Mouse (Mus musculus) spleen, adult 2 months (tissue): ENCODE results near the gene Kif5c. TPM values are rescaled to one million over a fixed set of nuclear protein-coding genes. Genes with fewer than 3 reads are reported as not detected.

Source experiments
- DNase-seq, 2 experiments: peaks; one replicate each; pipeline versions ENCODE4 v3.0.0 to v3.0.0-alpha.2; 2012 to 2021; ENCODE audit warnings: low spot score in 2 of 2, low read depth in 1 of 2
- H3K27ac ChIP-seq: fragments of 200-500 bp; 2 replicates; pipeline ENCODE4 v1.5.1; 2012; ENCODE audit warnings: low read length, inconsistent platforms; ENCODE audit not compliant: insufficient read depth
- H3K27me3 ChIP-seq: fragments of 200-500 bp; 2 replicates; pipeline ENCODE4 v1.6.1; 2012; ENCODE audit warnings: mild to moderate bottlenecking, moderate library complexity, low read length, inconsistent platforms; ENCODE audit not compliant: control insufficient read depth, insufficient read depth
- H3K36me3 ChIP-seq: fragments of 200-500 bp; 2 replicates; pipeline ENCODE4 v1.6.1; 2012; ENCODE audit warnings: mild to moderate bottlenecking, low read length, inconsistent platforms; ENCODE audit not compliant: control insufficient read depth, insufficient read depth
- H3K4me1 ChIP-seq: fragments of 200-500 bp; 2 replicates; pipeline ENCODE4 v1.6.1; 2011; ENCODE audit warnings: inconsistent platforms; ENCODE audit not compliant: control insufficient read depth, insufficient read depth, insufficient read length
- H3K4me3 ChIP-seq: fragments of 200-500 bp; 2 replicates; pipeline ENCODE4 v1.5.1; 2011; ENCODE audit warnings: mild to moderate bottlenecking, inconsistent platforms; ENCODE audit not compliant: insufficient read depth, insufficient read length; ENCODE audit errors: extremely low read depth
- CTCF ChIP-seq: fragments of 200-500 bp; IDR thresholded peaks from 2 replicates; pipeline ENCODE4 v1.5.1; 2011; ENCODE audit warnings: mild to moderate bottlenecking, inconsistent platforms; ENCODE audit not compliant: insufficient read depth, insufficient read length, insufficient replicate concordance; ENCODE audit errors: extremely low read depth
- POLR2A ChIP-seq: fragments of 200-500 bp; IDR thresholded peaks from 2 replicates; pipeline ENCODE4 v1.6.1; 2011; ENCODE audit warnings: low read depth, low read length, inconsistent platforms
- WGBS: fragments of 180-500 bp; shearing (Covaris S2); methylation state at CpG from one replicate; pipeline ENCODE4 v1.1.7; 2018; 5-methylcytosine and 5-hydroxymethylcytosine counted together
- polyA plus RNA-seq: library from polyadenylated mRNA; depleted of rRNA; stranded (reverse); fragments of >200 nt; gene quantifications from 2 replicates; pipeline ENCODE4 v1.2.3, GENCODE M21; 2012

Kif5c gene
- polyA plus RNA-seq, 1 experiment = 0.21 TPM

DNA sequence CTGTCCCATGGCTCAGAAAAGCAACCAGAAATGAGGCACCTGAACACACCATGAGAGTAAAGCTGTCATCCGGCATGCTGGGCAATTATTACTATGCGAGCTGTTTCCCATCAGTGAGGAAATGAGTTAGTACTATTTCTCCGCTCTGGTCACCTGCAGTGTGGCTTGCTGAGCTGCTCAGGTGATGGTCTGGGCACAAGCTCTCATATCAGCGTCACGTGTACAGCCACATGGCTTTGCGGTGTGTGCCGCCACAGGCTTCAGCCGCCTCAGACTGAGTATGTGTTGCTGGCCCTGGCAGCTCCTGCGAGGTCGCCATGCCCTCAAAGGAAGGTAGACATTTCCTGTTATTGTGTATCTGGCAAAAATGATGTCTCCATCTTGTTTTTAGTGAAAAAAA, 35.5 kb downstream of the Kif5c start:
- TF ChIP-seq CTCF (no peak), POLR2A (no peak)
- H3K4me1 ChIP-seq = no peaks in the 10 kb centered on the region
- DNase-seq = no peak
- H3K27me3 ChIP-seq = no peaks in the 10 kb centered on the region
- no peak overlapping the region for H3K27ac ChIP-seq
- H3K4me3 ChIP-seq = no peak overlapping the region
- H3K36me3 ChIP-seq = no peaks in the 10 kb centered on the region
- 70% methylated on average over 10 of the region's 10 CpGs for WGBS

DNA sequence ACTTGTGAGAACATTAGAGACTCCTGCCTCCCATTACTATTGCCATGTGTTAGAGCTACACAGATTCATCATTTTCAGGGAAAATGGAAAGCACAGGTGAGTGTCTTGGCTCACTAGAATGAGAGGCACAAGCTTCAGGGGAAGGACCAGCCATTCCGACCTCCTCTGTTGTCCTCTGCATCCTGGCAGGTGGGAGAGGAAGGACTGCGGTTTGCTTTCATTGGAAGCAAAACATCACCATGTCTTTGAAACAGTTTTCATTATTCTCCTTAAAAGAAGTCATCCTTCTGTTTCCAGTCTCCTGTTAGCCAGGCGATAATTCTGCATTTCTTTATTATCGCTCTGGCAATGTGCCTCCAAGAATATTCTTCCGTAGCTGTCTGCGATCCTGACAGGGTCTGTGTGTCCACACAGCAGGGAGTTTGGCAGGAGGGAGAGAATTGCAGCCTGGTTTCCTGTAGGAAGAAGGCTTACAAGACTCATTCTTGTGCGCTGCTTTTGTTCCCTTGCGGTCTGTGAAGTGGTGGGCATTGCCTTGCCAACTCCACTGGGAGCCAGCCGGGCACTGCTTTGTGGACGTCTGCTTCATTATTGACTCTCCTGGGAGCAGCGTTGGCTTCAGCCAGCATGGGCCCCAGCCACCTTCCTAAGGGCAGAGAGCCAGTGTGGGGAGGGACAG, 36.2 kb downstream of the Kif5c start:
- WGBS = 80% methylated on average over 11 of the region's 11 CpGs
- no peak for TF ChIP-seq POLR2A
- TF ChIP-seq CTCF = no peak
- DNase-seq = no peak
- Histone ChIP-seq H3K4me1 (no peaks in the 10 kb centered on the region), H3K4me3 (no peak overlapping the region), H3K36me3 (no peaks in the 10 kb centered on the region), H3K27ac (no peak overlapping the region), H3K27me3 (no peaks in the 10 kb centered on the region)

DNA sequence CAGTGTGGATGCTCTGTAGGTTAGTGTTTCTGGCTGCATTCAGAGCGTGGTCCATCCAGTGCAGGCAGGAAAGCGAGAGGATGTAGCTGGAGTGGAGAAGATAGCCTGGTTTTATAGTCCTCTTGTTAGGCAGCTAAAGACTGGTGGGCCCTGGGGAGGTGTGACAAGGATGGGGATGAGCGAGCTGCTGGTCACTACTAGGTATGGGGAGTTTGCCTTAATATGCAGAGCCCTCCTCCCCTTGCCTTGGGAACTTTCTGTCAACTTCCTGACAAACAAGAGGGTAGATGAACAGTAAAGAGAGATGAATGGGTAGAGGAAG, 36.7 kb downstream of the Kif5c start:
- TF ChIP-seq CTCF (no peak), POLR2A (no peak)
- DNase-seq = no peak
- Histone ChIP-seq H3K27me3 (no peaks in the 10 kb centered on the region), H3K27ac (no peak overlapping the region), H3K36me3 (no peaks in the 10 kb centered on the region), H3K4me1 (no peaks in the 10 kb centered on the region), H3K4me3 (no peak overlapping the region)
- 90% methylated on average over 3 of the region's 3 CpGs for WGBS

GRCm38 (mm10) chr2:49656988-49657387, 37.9 kb downstream of the Kif5c start:
- TF ChIP-seq POLR2A (no peak), CTCF (no peak)
- WGBS = 80% methylated on average over 2 of the region's 2 CpGs

GRCm38 (mm10) chr2:49657666-49658065, 38.6 kb downstream of the Kif5c start:
- H3K4me1 ChIP-seq = no peaks in the 10 kb centered on the region
- DNase-seq = no peak
- 85% methylated on average over 3 of the region's 3 CpGs for WGBS
- TF ChIP-seq POLR2A (no peak), CTCF (no peak)
- no peak overlapping the region for H3K27ac ChIP-seq
- H3K36me3 ChIP-seq = no peaks in the 10 kb centered on the region
- no peak overlapping the region for H3K4me3 ChIP-seq
- H3K27me3 ChIP-seq = no peaks in the 10 kb centered on the region

More at GRCm38 (mm10) chr2:49656988-49657387, 37.9 kb downstream of the Kif5c start:
- H3K4me1 ChIP-seq = no peaks in the 10 kb centered on the region
- no peak for DNase-seq
- H3K27me3 ChIP-seq = no peaks in the 10 kb centered on the region
- H3K36me3 ChIP-seq = no peaks in the 10 kb centered on the region
- no peak overlapping the region for H3K4me3 ChIP-seq
- no peak overlapping the region for H3K27ac ChIP-seq

DNA sequence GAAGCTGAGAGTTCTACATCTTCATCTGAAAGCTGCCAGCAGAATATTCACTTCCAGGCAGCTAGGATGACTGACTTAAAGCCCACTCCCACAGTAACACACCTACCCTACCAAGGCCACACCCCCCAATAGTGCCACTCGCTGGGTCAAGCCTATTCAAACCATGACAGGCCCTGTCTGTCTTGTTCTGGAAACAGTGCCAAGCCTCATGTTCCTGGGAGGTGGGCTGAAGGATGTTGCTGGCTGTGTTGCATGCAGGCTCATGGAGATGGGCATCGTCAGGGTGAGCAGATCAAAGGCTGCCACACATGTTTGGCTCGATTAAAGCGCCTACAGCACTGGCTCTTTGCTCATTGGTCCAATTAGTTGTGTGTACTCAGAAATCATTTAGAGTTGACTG, 39.9 kb downstream of the Kif5c start:
- H3K36me3 ChIP-seq = no peaks in the 10 kb centered on the region
- H3K4me3 ChIP-seq = no peak overlapping the region
- DNase-seq = no peak
- no peak overlapping the region for H3K27ac ChIP-seq
- TF ChIP-seq POLR2A = no peak
- TF ChIP-seq CTCF = no peak
- WGBS = 86% methylated on average over 4 of the region's 4 CpGs
- H3K4me1 ChIP-seq = no peaks in the 10 kb centered on the region
- H3K27me3 ChIP-seq = no peaks in the 10 kb centered on the region

DNA sequence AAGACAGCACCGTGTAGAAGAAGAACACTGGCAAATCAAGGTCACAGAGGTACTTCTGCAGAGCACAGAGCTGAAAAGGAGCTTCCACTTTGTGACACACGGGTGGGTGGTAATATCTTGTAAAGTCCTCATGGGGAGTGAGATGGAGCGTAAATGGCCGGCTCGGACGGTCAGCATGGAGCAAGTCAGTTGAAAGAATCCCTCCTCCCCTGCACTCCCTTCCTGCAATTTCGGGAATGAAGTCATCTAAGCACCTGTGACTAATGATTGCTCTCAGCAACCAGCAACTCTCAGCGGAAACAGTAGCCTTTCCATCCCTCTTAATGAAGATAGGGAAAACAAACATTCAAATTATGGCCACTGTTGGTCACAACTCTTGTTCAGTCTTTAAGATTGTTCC, 40.9 kb downstream of the Kif5c start:
- Histone ChIP-seq H3K36me3 (no peaks in the 10 kb centered on the region), H3K4me1 (no peaks in the 10 kb centered on the region), H3K27ac (no peak overlapping the region), H3K4me3 (no peak overlapping the region), H3K27me3 (no peaks in the 10 kb centered on the region)
- no peak for DNase-seq
- 69% methylated on average over 8 of the region's 8 CpGs for WGBS
- TF ChIP-seq CTCF = no peak
- no peak for TF ChIP-seq POLR2A
